Mouse (Mus musculus) neural tube, embryonic 15.5 days (tissue): ENCODE measurements around the gene 5830473C10Rik. TPM values are rescaled to one million over a fixed set of nuclear protein-coding genes. Genes with fewer than 3 reads are reported as not detected.

Experiments used
- ATAC-seq: fragments of 200-750 bp; cut with Nextera tagmentation; 2 replicates; pipeline ENCODE4 v1.8.0; 2017; ENCODE audit warnings: mild to moderate bottlenecking, moderate TSS enrichment, moderate library complexity; ENCODE audit not compliant: low FRiP score
- H3K27ac ChIP-seq: fragments of 300-500 bp; sonication (generic); replicated peaks from 2 replicates; pipeline ENCODE4 v1.5.1; 2015; ENCODE audit warnings: mild to moderate bottlenecking, inconsistent platforms
- H3K27me3 ChIP-seq: fragments of 300-500 bp; sonication (generic); replicated peaks from 2 replicates; pipeline ENCODE4 v1.6.1; 2015; ENCODE audit warnings: inconsistent platforms
- H3K36me3 ChIP-seq: fragments of 300-500 bp; sonication (generic); 2 replicates; pipeline ENCODE4 v1.6.1; 2015; ENCODE audit warnings: inconsistent platforms
- H3K4me1 ChIP-seq: fragments of 300-500 bp; sonication (generic); 2 replicates; pipeline ENCODE4 v1.6.1; 2015; ENCODE audit warnings: inconsistent platforms
- H3K4me2 ChIP-seq: fragments of 300-500 bp; sonication (generic); 2 replicates; pipeline ENCODE4 v1.6.1; 2015; ENCODE audit warnings: inconsistent platforms, mild to moderate bottlenecking, moderate library complexity
- H3K4me3 ChIP-seq: fragments of 300-500 bp; sonication (generic); replicated peaks from 2 replicates; pipeline ENCODE4 v1.5.1; 2015; ENCODE audit warnings: mild to moderate bottlenecking, inconsistent platforms
- H3K9ac ChIP-seq: fragments of 300-500 bp; sonication (generic); replicated peaks from 2 replicates; pipeline ENCODE4 v1.6.1; 2015; ENCODE audit warnings: mild to moderate bottlenecking, inconsistent platforms
- H3K9me3 ChIP-seq: fragments of 300-500 bp; sonication (generic); replicated peaks from 2 replicates; pipeline ENCODE4 v1.6.1; 2016; ENCODE audit warnings: inconsistent platforms
- WGBS: fragments of 180-500 bp; shearing (Covaris S2); methylation state at CpG from one replicate; pipeline ENCODE4 v1.1.7; 2015; ENCODE audit warnings: mixed read lengths; 5-methylcytosine and 5-hydroxymethylcytosine counted together
- polyA plus RNA-seq: library from polyadenylated mRNA; unstranded; fragments of >200 nt; fragmentation: Nextera tagmentation; extraction: Ambion mirVana; gene quantifications from 2 replicates; pipeline ENCODE4 v1.2.1, GENCODE M21; 2015

Gene 5830473C10Rik
- 0.09 and 0.10 TPM in 2 replicates for polyA plus RNA-seq

GRCm38 (mm10) chr5:90560743-90561142 lies at the start of gene 5830473C10Rik:
Gene 5830473C10Rik, plus strand, starts transcription at chr5:90561107.
- 90% methylated on average over 6 of the region's 6 CpGs for WGBS
- no peak within 1 kb of the TSS for H3K4me2 ChIP-seq
- no peak within 1 kb of the TSS for H3K9ac ChIP-seq
- H3K4me1 ChIP-seq: no peaks in the 10 kb centered on the region
- no peak within 1 kb of the TSS for H3K27ac ChIP-seq
- no peaks in the 10 kb centered on the region for H3K36me3 ChIP-seq
- H3K27me3 ChIP-seq: no peaks in the 10 kb centered on the region
- no peak for ATAC-seq
- H3K9me3 ChIP-seq: no peaks in the 10 kb centered on the region
- no peak within 1 kb of the TSS for H3K4me3 ChIP-seq

- no peak overlapping the region for H3K9ac ChIP-seq
- H3K27ac ChIP-seq: no peak overlapping the region
- WGBS: 91% methylated on average over 6 of the region's 6 CpGs
- H3K36me3 ChIP-seq: no peaks in the 10 kb centered on the region
- no peak overlapping the region for H3K4me2 ChIP-seq
- H3K4me3 ChIP-seq: no peak overlapping the region
- no peaks in the 10 kb centered on the region for H3K27me3 ChIP-seq
- H3K4me1 ChIP-seq: no peaks in the 10 kb centered on the region
- no peaks in the 10 kb centered on the region for H3K9me3 ChIP-seq
- ATAC-seq: no peak
Observed at GRCm38 (mm10) chr5:90512288-90512955, 48.5 kb upstream of the 5830473C10Rik start.

- no peaks in the 10 kb centered on the region for H3K27me3 ChIP-seq
- H3K4me1 ChIP-seq: no peaks in the 10 kb centered on the region
- 93% methylated on average over 6 of the region's 6 CpGs for WGBS
- H3K9ac ChIP-seq: no peak overlapping the region
- no peak overlapping the region for H3K27ac ChIP-seq
- H3K9me3 ChIP-seq: no peaks in the 10 kb centered on the region
- H3K4me3 ChIP-seq: no peak overlapping the region
- H3K36me3 ChIP-seq: no peaks in the 10 kb centered on the region
- no peak overlapping the region for H3K4me2 ChIP-seq
- ATAC-seq: no peak
Observed at GRCm38 (mm10) chr5:90515561-90515960, 45.3 kb upstream of the 5830473C10Rik start.

- WGBS: 93% methylated on average over 6 of the region's 6 CpGs
- Histone ChIP-seq H3K4me3 (no peak within 1 kb of the TSS), H3K9ac (no peak within 1 kb of the TSS), H3K9me3 (no peaks in the 10 kb centered on the region), H3K27ac (no peak within 1 kb of the TSS), H3K4me1 (no peaks in the 10 kb centered on the region), H3K27me3 (no peaks in the 10 kb centered on the region), H3K36me3 (no peaks in the 10 kb centered on the region), H3K4me2 (no peak within 1 kb of the TSS)
- ATAC-seq: no peak
Observed at GRCm38 (mm10) chr5:90518356-90519100, 42.4 kb upstream of the 5830473C10Rik start, which contains the start of gene Afm. Gene Afm, plus strand, starts transcription at chr5:90518932.

GRCm38 (mm10) chr5:90551191-90551590 lies 9.7 kb upstream of the 5830473C10Rik start:
- ATAC-seq: no peak
- 90% methylated on average over 8 of the region's 8 CpGs for WGBS

GRCm38 (mm10) chr5:90556052-90556451 lies 4.9 kb upstream of the 5830473C10Rik start:
- no peaks in the 10 kb centered on the region for H3K36me3 ChIP-seq
- no peak overlapping the region for H3K27ac ChIP-seq
- no peak overlapping the region for H3K9ac ChIP-seq
- no peaks in the 10 kb centered on the region for H3K9me3 ChIP-seq
- H3K4me3 ChIP-seq: no peak overlapping the region
- no peak overlapping the region for H3K4me2 ChIP-seq
- no peaks in the 10 kb centered on the region for H3K27me3 ChIP-seq
- WGBS: 84% methylated on average over 3 of the region's 3 CpGs
- no peaks in the 10 kb centered on the region for H3K4me1 ChIP-seq
- no peak for ATAC-seq

More at GRCm38 (mm10) chr5:90551191-90551590, 9.7 kb upstream of the 5830473C10Rik start:
- no peak overlapping the region for H3K9ac ChIP-seq
- H3K27me3 ChIP-seq: no peaks in the 10 kb centered on the region
- H3K36me3 ChIP-seq: no peaks in the 10 kb centered on the region
- no peaks in the 10 kb centered on the region for H3K4me1 ChIP-seq
- H3K4me2 ChIP-seq: no peak overlapping the region
- H3K9me3 ChIP-seq: no peaks in the 10 kb centered on the region
- no peak overlapping the region for H3K27ac ChIP-seq
- no peak overlapping the region for H3K4me3 ChIP-seq

- no peaks in the 10 kb centered on the region for H3K36me3 ChIP-seq
- H3K27me3 ChIP-seq: no peaks in the 10 kb centered on the region
- H3K9ac ChIP-seq: no peak overlapping the region
- no peaks in the 10 kb centered on the region for H3K9me3 ChIP-seq
- no peak overlapping the region for H3K4me3 ChIP-seq
- no peaks in the 10 kb centered on the region for H3K4me1 ChIP-seq
- H3K27ac ChIP-seq: no peak overlapping the region
- no peak for ATAC-seq
- H3K4me2 ChIP-seq: no peak overlapping the region
- 95% methylated on average over 11 of the region's 11 CpGs for WGBS
Observed at GRCm38 (mm10) chr5:90561721-90562275, 891 bp downstream of the 5830473C10Rik start.

- Histone ChIP-seq H3K27me3 (no peaks in the 10 kb centered on the region), H3K4me3 (no peak overlapping the region), H3K27ac (no peak overlapping the region), H3K36me3 (no peaks in the 10 kb centered on the region), H3K4me1 (no peaks in the 10 kb centered on the region), H3K9me3 (no peaks in the 10 kb centered on the region), H3K4me2 (no peak overlapping the region), H3K9ac (no peak overlapping the region)
- WGBS: 90% methylated on average over 4 of the region's 4 CpGs
- ATAC-seq: no peak
Observed at GRCm38 (mm10) chr5:90562880-90563279, 2.0 kb downstream of the 5830473C10Rik start.

- no peak overlapping the region for H3K4me3 ChIP-seq
- H3K4me2 ChIP-seq: no peak overlapping the region
- WGBS: 93% methylated on average over 4 of the region's 4 CpGs
- no peaks in the 10 kb centered on the region for H3K4me1 ChIP-seq
- no peak for ATAC-seq
- no peaks in the 10 kb centered on the region for H3K36me3 ChIP-seq
- no peak overlapping the region for H3K27ac ChIP-seq
- no peak overlapping the region for H3K9ac ChIP-seq
- no peaks in the 10 kb centered on the region for H3K9me3 ChIP-seq
- no peaks in the 10 kb centered on the region for H3K27me3 ChIP-seq
Observed at GRCm38 (mm10) chr5:90564161-90564560, 3.3 kb downstream of the 5830473C10Rik start.

- H3K36me3 ChIP-seq: no peaks in the 10 kb centered on the region
- no peak for ATAC-seq
Observed at GRCm38 (mm10) chr5:90565205-90565604, 4.3 kb downstream of the 5830473C10Rik start.

GRCm38 (mm10) chr5:90567788-90568187 lies 6.9 kb downstream of the 5830473C10Rik start:
- no peak overlapping the region for H3K9ac ChIP-seq
- H3K4me2 ChIP-seq: no peak overlapping the region
- H3K9me3 ChIP-seq: no peaks in the 10 kb centered on the region
- no peaks in the 10 kb centered on the region for H3K27me3 ChIP-seq
- no peaks in the 10 kb centered on the region for H3K36me3 ChIP-seq
- WGBS: 85% methylated on average over 5 of the region's 5 CpGs
- no peak overlapping the region for H3K27ac ChIP-seq
- no peak for ATAC-seq
- H3K4me3 ChIP-seq: no peak overlapping the region
- no peaks in the 10 kb centered on the region for H3K4me1 ChIP-seq

More at GRCm38 (mm10) chr5:90565205-90565604, 4.3 kb downstream of the 5830473C10Rik start:
- H3K4me3 ChIP-seq: no peak overlapping the region
- no peak overlapping the region for H3K4me2 ChIP-seq
- H3K27me3 ChIP-seq: no peaks in the 10 kb centered on the region
- no peak overlapping the region for H3K9ac ChIP-seq
- no peak overlapping the region for H3K27ac ChIP-seq
- H3K4me1 ChIP-seq: no peaks in the 10 kb centered on the region
- WGBS: 89% methylated on average over 6 of the region's 6 CpGs
- H3K9me3 ChIP-seq: no peaks in the 10 kb centered on the region

- Histone ChIP-seq H3K27me3 (no peaks in the 10 kb centered on the region), H3K9ac (no peak overlapping the region), H3K27ac (no peak overlapping the region), H3K4me3 (no peak overlapping the region), H3K4me1 (no peaks in the 10 kb centered on the region), H3K36me3 (no peaks in the 10 kb centered on the region), H3K4me2 (no peak overlapping the region), H3K9me3 (no peaks in the 10 kb centered on the region)
- no peak for ATAC-seq
Observed at GRCm38 (mm10) chr5:90568338-90568737, 7.4 kb downstream of the 5830473C10Rik start.
